Comparison of ENCODE assay signal across 8 mouse cellular contexts in the genomic region with DNA sequence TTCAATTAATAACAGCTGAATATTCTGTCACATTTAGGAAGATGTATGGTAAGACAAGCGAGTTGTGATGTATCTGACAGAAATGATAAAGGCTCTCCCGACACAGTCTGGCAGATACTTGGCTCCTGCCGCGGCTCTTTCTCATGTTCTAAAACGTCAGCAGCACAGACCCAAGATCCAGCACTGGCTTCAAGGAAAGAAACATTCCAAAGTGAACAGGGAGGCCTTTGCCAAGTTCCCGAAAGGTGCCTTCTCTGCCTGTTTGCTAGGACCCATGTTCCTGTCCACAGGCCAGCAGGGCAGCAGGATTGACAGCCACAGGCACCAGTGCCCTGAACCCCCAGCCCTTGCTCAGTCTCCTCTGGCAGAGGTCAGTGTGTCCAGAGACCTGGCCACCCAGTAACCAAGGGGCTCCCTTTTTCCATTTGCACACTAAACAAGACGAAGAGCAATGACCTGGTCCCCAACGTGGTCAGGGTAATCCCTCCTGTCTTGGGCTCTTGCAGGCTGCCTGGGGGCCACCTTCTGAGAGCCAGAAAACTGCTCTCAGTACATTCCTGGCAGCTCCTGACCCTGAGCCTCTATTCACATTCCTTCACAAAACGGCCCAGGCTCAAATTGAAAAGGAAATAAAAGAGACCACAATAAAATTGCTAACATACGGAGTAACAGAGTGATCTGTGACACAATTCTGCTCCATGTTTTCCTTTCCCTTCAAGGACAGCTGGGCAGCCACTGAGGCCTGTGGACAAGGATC.
A peak's percentile ranks its signal among the peaks of the same experiment; 100 is the strongest.
DNase-seq lines count a peak whose midpoint lies in the region; ATAC-seq and TF ChIP-seq lines count a peak whose summit lies in the region.

No protein-coding gene starts in this region.

- WGBS in embryonic facial prominence, embryonic 11.5 days = 38% methylated on average over 10 of the region's 10 CpGs
- WGBS in heart, postnatal 0 days = 25% methylated on average over 10 of the region's 10 CpGs
- 29% methylated on average over 10 of the region's 10 CpGs for WGBS in lung, embryonic 15.5 days

- TF ChIP-seq CTCF in heart, postnatal 0 days (IDR thresholded peaks at IDR 0.05; ENCODE audit: low read depth) = no peak

- no peaks in the 10 kb centered on the region for H3K36me3 ChIP-seq in embryonic facial prominence, embryonic 11.5 days (replicated peaks; ENCODE audit: control insufficient read depth, insufficient read depth, low read depth, low read length)
- H3K36me3 ChIP-seq in heart, postnatal 0 days (replicated peaks; ENCODE audit: control insufficient read depth, insufficient read depth, low read length) = no peaks in the 10 kb centered on the region
- H3K36me3 ChIP-seq in lung, embryonic 15.5 days = no peaks in the 10 kb centered on the region

- peaks cover 5% of the 10 kb centered on the region for H3K4me1 ChIP-seq in embryonic facial prominence, embryonic 11.5 days (ENCODE audit: control insufficient read depth, insufficient read depth, low read length)
- H3K4me1 ChIP-seq in heart, postnatal 0 days (ENCODE audit: control insufficient read depth, insufficient read depth) = peaks cover 28% of the 10 kb centered on the region
- H3K4me1 ChIP-seq in lung, embryonic 15.5 days = peaks cover 39% of the 10 kb centered on the region

- DNase-seq in heart, adult 11 months = peak; percentile 90
- DNase-seq in heart, postnatal 25 days (ENCODE audit: low spot score) = no peak
- peak; percentile 32 for DNase-seq in embryonic facial prominence, embryonic 11.5 days (ENCODE audit: low spot score)
- DNase-seq in heart, postnatal 0 days (ENCODE audit: low spot score) = peak; percentile 39
- no peak for DNase-seq in testis, postnatal 10 days (ENCODE audit: low spot score)

- H3K4me3 ChIP-seq in embryonic facial prominence, embryonic 11.5 days (ENCODE audit: low read depth, low read length) = no peak overlapping the region
- H3K4me3 ChIP-seq in heart, postnatal 0 days (ENCODE audit: low read depth, low read length) = no peak overlapping the region
- no peak overlapping the region for H3K4me3 ChIP-seq in lung, embryonic 15.5 days

- no peak overlapping the region for H3K9ac ChIP-seq in embryonic facial prominence, embryonic 11.5 days (replicated peaks; ENCODE audit: low read length)
- 0 out of 2 replicates have a peak overlapping the region, but pooled peaks have one; percentile 18 for H3K9ac ChIP-seq in heart, postnatal 0 days (replicated peaks; ENCODE audit: low read depth, low read length)
- no peak overlapping the region for H3K9ac ChIP-seq in lung, embryonic 15.5 days

- intact Hi-C loops in heart, postnatal 25 days (cut with DNase I) = loop anchor here (5.0 kb wide), 1 partner anchor 50 kb away; no protein-coding TSS in a partner anchor

- H3K27ac ChIP-seq in embryonic facial prominence, embryonic 11.5 days (replicated peaks; ENCODE audit: low read depth, low read length) = peak overlapping the region; percentile 56; the same call in 1 of the 2 replicates
- H3K27ac ChIP-seq in heart, postnatal 0 days (ENCODE audit: low read depth) = peak overlapping the region; percentile 75
- H3K27ac ChIP-seq in lung, embryonic 15.5 days = peak overlapping the region; percentile 63

- 0 out of 2 replicates have a peak, but pooled peaks have one; percentile 49 for ATAC-seq in embryonic facial prominence, embryonic 11.5 days (replicated peaks; ENCODE audit: insufficient number of reproducible peaks, low FRiP score, low TSS enrichment, low read depth)
- peak; percentile 45; the same call in 1 of the 2 replicates for ATAC-seq in heart, postnatal 0 days (ENCODE audit: insufficient read depth, low read depth)
- ATAC-seq in lung, embryonic 15.5 days (ENCODE audit: borderline replicate concordance, extremely low read depth, low FRiP score, low TSS enrichment) = peak; percentile 42; the same call in 1 of the 2 replicates
- no peak for ATAC-seq in erythroid progenitor cell, adult 5-6 weeks (replicated peaks; ENCODE audit: low FRiP score, poor library complexity, severe bottlenecking)
- no peak for ATAC-seq in monocyte, adult 5-6 weeks (replicated peaks; ENCODE audit: insufficient number of reproducible peaks, low FRiP score, low TSS enrichment, poor library complexity, severe bottlenecking)

- H3K4me2 ChIP-seq in embryonic facial prominence, embryonic 11.5 days (ENCODE audit: low read depth, low read length) = no peak overlapping the region
- peak overlapping the region; percentile 43 for H3K4me2 ChIP-seq in heart, postnatal 0 days (ENCODE audit: low read depth, low read length)
- no peak overlapping the region; the same call in 1 of the 2 replicates for H3K4me2 ChIP-seq in lung, embryonic 15.5 days

- no peaks in the 10 kb centered on the region for H3K9me3 ChIP-seq in embryonic facial prominence, embryonic 11.5 days (replicated peaks; ENCODE audit: control insufficient read depth, low read length)
- no peaks in the 10 kb centered on the region for H3K9me3 ChIP-seq in heart, postnatal 0 days (replicated peaks; ENCODE audit: control insufficient read depth, low read length)
- no peaks in the 10 kb centered on the region for H3K9me3 ChIP-seq in lung, embryonic 15.5 days

- TF ChIP-seq EP300 in heart, postnatal 0 days (IDR thresholded peaks at IDR 0.05; ENCODE audit: low read depth) = no peak

- no peaks in the 10 kb centered on the region for H3K27me3 ChIP-seq in embryonic facial prominence, embryonic 11.5 days (ENCODE audit: control insufficient read depth, insufficient read depth, low read length)
- no peaks in the 10 kb centered on the region for H3K27me3 ChIP-seq in heart, postnatal 0 days (ENCODE audit: control insufficient read depth, insufficient read depth, low read length)
- no peaks in the 10 kb centered on the region for H3K27me3 ChIP-seq in lung, embryonic 15.5 days

Comparison
In these comparisons a context has a peak if more than half of its experiments do, and no peak if none do; other contexts are left out.
1. DNase-seq: peak in heart, adult 11 months (single experiment), embryonic facial prominence, embryonic 11.5 days (single experiment) and heart, postnatal 0 days (single experiment); none in heart, postnatal 25 days (single experiment) and testis, postnatal 10 days (single experiment).
2. ATAC-seq: peak in embryonic facial prominence, embryonic 11.5 days (single experiment), heart, postnatal 0 days (single experiment) and lung, embryonic 15.5 days (single experiment); none in erythroid progenitor cell, adult 5-6 weeks (single experiment) and monocyte, adult 5-6 weeks (single experiment).
3. Peak in every context shown above with its lines, with median percentiles within 50 percentile points of each other: H3K27ac ChIP-seq.